Mouse (Mus musculus) liver, adult 10 weeks (tissue): Measurements from ENCODE around the gene Tfcp2. TPM values are rescaled to one million over a fixed set of nuclear protein-coding genes. Genes with fewer than 3 reads are reported as not detected.

Experiments
- polyA plus RNA-seq: library from polyadenylated mRNA; stranded (reverse); fragments of 350-450 nt; fragmentation: Illumina TruSeq; extraction: RNeasy Lipid Tissue Mini Kit (QIAGEN cat#74804); gene quantifications from one replicate; pipeline ENCODE4 v1.2.3, GENCODE M21; 2014; ENCODE audit warnings: low read depth, low replicate concordance

Gene Tfcp2
- 3.7 TPM for polyA plus RNA-seq

GRCm38 (mm10) chr15:100551326-100552307 is at the start of gene Tfcp2:
TSS of gene Tfcp2 (minus strand) at chr15:100552008.

GRCm38 (mm10) chr15:100599276-100600046 is 47.7 kb upstream of the Tfcp2 start, which contains the start of gene Pou6f1:
TSS of gene Pou6f1 (minus strand) at chr15:100599984.

GRCm38 (mm10) chr15:100495102-100495501 is 56.7 kb downstream of the Tfcp2 start, which contains the start of gene Csrnp2:
TSS of gene Csrnp2 (minus strand) at chr15:100495488.

DNA sequence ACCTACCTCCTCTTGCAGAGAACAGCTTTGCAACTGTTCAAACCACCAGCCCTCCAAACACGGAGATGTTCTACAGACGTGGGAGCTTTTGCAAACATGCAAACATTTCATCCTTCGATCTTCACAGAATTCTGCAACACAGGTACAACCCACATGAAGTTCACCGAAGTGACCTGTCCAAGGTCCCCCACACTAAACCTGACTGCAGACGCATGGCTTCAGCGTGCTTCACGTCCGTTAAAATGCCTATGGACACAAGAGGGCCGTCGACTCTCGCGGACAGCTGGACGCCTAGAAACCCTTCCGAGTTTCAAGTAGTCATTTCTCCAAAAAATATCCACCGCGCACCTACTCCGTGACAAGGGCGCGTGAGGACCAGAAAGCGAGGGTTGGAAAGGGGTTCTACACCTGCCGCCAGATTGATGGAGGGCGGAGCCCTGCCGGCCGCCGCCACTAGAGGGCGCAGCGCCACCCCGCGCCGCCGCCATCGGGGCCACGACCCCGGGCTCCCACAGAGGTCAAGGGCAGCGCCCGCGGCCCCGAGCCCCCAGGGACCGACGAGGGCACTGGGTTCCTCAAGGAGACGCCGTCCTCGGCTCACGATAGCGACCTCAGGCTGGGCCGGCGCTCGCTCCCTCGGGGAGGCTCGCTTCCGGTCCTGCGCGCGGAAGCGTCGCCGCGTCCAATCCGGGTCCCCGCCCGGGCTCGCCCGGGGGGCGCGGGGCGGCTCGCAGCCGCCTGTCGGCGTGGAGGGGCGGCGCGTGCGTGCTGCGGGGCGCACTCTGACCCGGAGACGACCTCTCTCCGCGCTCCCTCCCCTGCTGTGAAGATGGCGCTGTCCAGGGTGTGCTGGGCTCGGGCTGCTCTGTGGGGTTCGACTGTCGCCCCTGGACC is 83.3 kb downstream of the Tfcp2 start, which contains the start of gene Letmd1:
Gene Letmd1 (plus strand): TSS at position 729 of the 894 bp plus-strand sequence.

Other genes with a start within 250 kb of the Tfcp2 start
- 315 TPM for gene Mettl7a1, start 247.9 kb downstream of the Tfcp2 start, polyA plus RNA-seq
- gene Mettl7a3, start 217.1 kb downstream of the Tfcp2 start, polyA plus RNA-seq = not detected
- not detected for gene Methig1, start 198.9 kb downstream of the Tfcp2 start, polyA plus RNA-seq
- not detected for gene Mettl7a2, start 198.8 kb downstream of the Tfcp2 start, polyA plus RNA-seq
- gene Higd1c, start 187.5 kb downstream of the Tfcp2 start, polyA plus RNA-seq = not detected
- not detected for gene Gm5475, start 129.9 kb downstream of the Tfcp2 start, polyA plus RNA-seq
- 9.6 TPM for gene Slc11a2, start 126.9 kb downstream of the Tfcp2 start, polyA plus RNA-seq
- 15.5 TPM for gene Letmd1, start 83.0 kb downstream of the Tfcp2 start, polyA plus RNA-seq
- 0.82 TPM for gene Csrnp2, start 56.5 kb downstream of the Tfcp2 start, polyA plus RNA-seq
- gene Pou6f1, start 48.0 kb upstream of the Tfcp2 start, polyA plus RNA-seq = 1.2 TPM
- gene Dazap2, start 63.3 kb upstream of the Tfcp2 start, polyA plus RNA-seq = 136 TPM
- gene Smagp, start 84.9 kb upstream of the Tfcp2 start, polyA plus RNA-seq = 6.9 TPM
- gene Bin2, start 117.5 kb upstream of the Tfcp2 start, polyA plus RNA-seq = 1.9 TPM
- gene Cela1, start 135.9 kb upstream of the Tfcp2 start, polyA plus RNA-seq = 6.7 TPM
- 0.21 TPM for gene Galnt6, start 177.4 kb upstream of the Tfcp2 start, polyA plus RNA-seq
- 0.08 TPM for gene Slc4a8, start 209.7 kb upstream of the Tfcp2 start, polyA plus RNA-seq